Mouse (Mus musculus) myocyte (in vitro differentiated cells): ENCODE data around the gene Sys1. TPM values are rescaled to one million over a fixed set of nuclear protein-coding genes. Genes with fewer than 3 reads are reported as not detected.

ENCODE experiments used
- H3K27me3 ChIP-seq: one replicate; pipeline ENCODE4 v1.6.1; 2011; ENCODE audit not compliant: control insufficient read depth, insufficient read depth, insufficient read length
- H3K36me3 ChIP-seq: one replicate; pipeline ENCODE4 v1.6.1; 2011; ENCODE audit not compliant: control insufficient read depth, insufficient read depth
- H3K4me2 ChIP-seq: one replicate; pipeline ENCODE4 v1.6.1; 2011; ENCODE audit warnings: low read depth, control low read depth
- H3K4me3 ChIP-seq: one replicate; pipeline ENCODE4 v1.5.1; 2011; ENCODE audit warnings: mild to moderate bottlenecking, control low read depth, moderate library complexity
- H3K79me2 ChIP-seq: one replicate; pipeline ENCODE4 v1.6.1; 2011; ENCODE audit not compliant: control insufficient read depth, insufficient read depth
- H3ac ChIP-seq: one replicate; pipeline ENCODE4 v1.6.1; 2011; ENCODE audit not compliant: control insufficient read depth, insufficient read length
- CEBPB ChIP-seq: IDR thresholded peaks from 2 replicates; pipeline ENCODE4 v1.6.1; 2011; ENCODE audit warnings: mild to moderate bottlenecking, moderate library complexity; ENCODE audit not compliant: poor library complexity, insufficient read depth, severe bottlenecking
- E2F4 ChIP-seq: IDR thresholded peaks from one replicate; pipeline ENCODE4 v1.6.1; 2011; ENCODE audit warnings: mild to moderate bottlenecking, control low read depth, moderate library complexity; ENCODE audit not compliant: insufficient read depth
- MAX ChIP-seq: IDR thresholded peaks from one replicate; pipeline ENCODE4 v1.6.1; 2011; ENCODE audit warnings: low read depth, mild to moderate bottlenecking, control low read depth
- MYOD1 ChIP-seq, 3 experiments: IDR thresholded peaks; one replicate each; pipeline ENCODE4 v1.6.1; 2011; ENCODE audit warnings: control low read depth in 2 of 3, low read depth in 2 of 3, mild to moderate bottlenecking in 2 of 3, moderate library complexity in 1 of 3; ENCODE audit not compliant: insufficient read length in 2 of 3, control insufficient read depth in 1 of 3
- MYOG ChIP-seq, 3 experiments: IDR thresholded peaks; one replicate each; pipeline ENCODE4 v1.6.1; 2011; ENCODE audit warnings: control low read depth in 2 of 3, low read depth in 2 of 3, mild to moderate bottlenecking in 2 of 3; ENCODE audit not compliant: insufficient read length in 2 of 3, control insufficient read depth in 1 of 3, insufficient read depth in 1 of 3
- POLR2A ChIP-seq: IDR thresholded peaks from one replicate; pipeline ENCODE4 v1.6.1; 2011; ENCODE audit warnings: low read depth, mild to moderate bottlenecking, control low read depth, moderate library complexity; ENCODE audit not compliant: insufficient read length
- POLR2AphosphoS2 ChIP-seq: IDR thresholded peaks from one replicate; pipeline ENCODE4 v1.6.1; 2011; ENCODE audit warnings: low read depth, control low read depth; ENCODE audit not compliant: insufficient read length
- REST ChIP-seq: IDR thresholded peaks from one replicate; pipeline ENCODE4 v1.6.1; 2011; ENCODE audit warnings: mild to moderate bottlenecking, control low read depth, moderate library complexity; ENCODE audit not compliant: insufficient read depth, insufficient read length
- SRF ChIP-seq: IDR thresholded peaks from one replicate; pipeline ENCODE4 v1.6.1; 2011; ENCODE audit warnings: low read depth; ENCODE audit not compliant: control insufficient read depth, insufficient read length
- TCF12 ChIP-seq: IDR thresholded peaks from one replicate; pipeline ENCODE4 v1.6.1; 2011; ENCODE audit warnings: mild to moderate bottlenecking, control low read depth; ENCODE audit not compliant: poor library complexity, insufficient read depth, severe bottlenecking
- TCF3 ChIP-seq: IDR thresholded peaks from one replicate; pipeline ENCODE4 v1.6.1; 2011; ENCODE audit warnings: low read depth, control low read depth; ENCODE audit not compliant: insufficient read length
- USF1 ChIP-seq: IDR thresholded peaks from one replicate; pipeline ENCODE4 v1.6.1; 2011; ENCODE audit warnings: low read depth, mild to moderate bottlenecking, control low read depth, moderate library complexity
- polyA plus RNA-seq: library from polyadenylated mRNA; unstranded; fragments of >200 nt; fragmentation: generic; extraction: Trizol; gene quantifications from one replicate; pipeline ENCODE4 v1.2.1, GENCODE M21; 2012; ENCODE audit warnings: missing spikeins

The Sys1 gene
- polyA plus RNA-seq, 1 experiment = 47.6 TPM

DNA sequence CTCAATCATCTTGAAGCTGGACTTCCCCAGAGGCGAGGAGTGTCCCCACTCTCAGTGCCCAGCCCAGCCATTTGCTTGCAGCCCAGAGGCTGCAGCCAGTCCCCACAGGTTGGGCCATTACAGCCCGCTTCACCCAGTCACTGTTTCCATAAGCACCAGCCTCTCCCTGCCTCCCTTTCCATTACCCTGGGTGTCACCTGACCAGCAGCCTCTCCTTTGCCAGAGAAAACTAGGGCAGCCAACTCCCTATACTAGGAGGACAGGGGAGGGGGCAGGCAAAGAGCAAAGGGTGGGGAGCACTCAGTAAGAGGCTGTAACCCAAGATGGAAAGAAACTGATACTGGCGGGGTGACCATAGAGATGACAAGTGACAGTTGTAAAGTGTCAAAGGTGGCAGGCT is 19.8 kb upstream of the Sys1 start:
- TF ChIP-seq E2F4 (no peak), USF1 (no peak), MYOG (IDR thresholded peaks at IDR 0.05; ENCODE audit: control insufficient read depth in 1 of 3, insufficient read depth in 1 of 3, insufficient read length in 2 of 3, low read depth in 2 of 3) (no peak), MYOD1 (IDR thresholded peaks at IDR 0.05; ENCODE audit: control insufficient read depth in 1 of 3, insufficient read length in 2 of 3, low read depth in 2 of 3) (no peak), CEBPB (no peak), TCF3 (no peak), MAX (no peak), POLR2AphosphoS2 (no peak), POLR2A (no peak), TCF12 (no peak), SRF (no peak)
- no peaks in the 10 kb centered on the region for H3K36me3 ChIP-seq
- no peaks in the 10 kb centered on the region for H3K27me3 ChIP-seq
- H3K4me2 ChIP-seq = peak overlapping the region; percentile 82
- H3K4me3 ChIP-seq = no peak overlapping the region
- peaks cover 83% of the 10 kb centered on the region for H3K79me2 ChIP-seq
- no peak overlapping the region for H3ac ChIP-seq

DNA sequence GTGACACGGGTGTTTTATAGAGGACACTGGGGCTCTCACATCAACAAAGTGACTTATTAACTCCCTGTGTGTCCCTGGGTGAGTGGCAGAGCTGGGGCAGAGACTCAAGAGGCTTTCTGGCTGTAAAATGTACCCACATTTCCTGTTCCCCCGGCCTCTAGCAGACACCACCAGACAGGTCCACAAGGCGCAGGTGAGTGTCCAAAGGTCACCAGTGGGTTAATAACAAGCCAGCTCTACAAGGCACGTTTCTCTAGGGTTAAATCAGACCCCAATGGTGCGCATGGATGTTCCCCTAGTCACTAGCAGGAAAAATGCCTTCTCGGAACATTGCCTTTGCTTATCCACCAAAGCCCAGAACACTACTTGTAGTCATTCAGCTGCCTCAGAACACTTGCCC is 19.1 kb upstream of the Sys1 start:
- Histone ChIP-seq H3K27me3 (no peaks in the 10 kb centered on the region), H3K36me3 (no peaks in the 10 kb centered on the region), H3ac (no peak overlapping the region), H3K4me2 (peak overlapping the region; percentile 82), H3K79me2 (peaks cover 91% of the 10 kb centered on the region), H3K4me3 (no peak overlapping the region)
- TF ChIP-seq MAX (no peak), POLR2A (no peak), MYOD1 (IDR thresholded peaks at IDR 0.05; ENCODE audit: control insufficient read depth in 1 of 3, insufficient read length in 2 of 3, low read depth in 2 of 3) (no peak), TCF3 (no peak), TCF12 (no peak), REST (no peak), USF1 (no peak), SRF (no peak), CEBPB (no peak), E2F4 (no peak), MYOG (IDR thresholded peaks at IDR 0.05; ENCODE audit: control insufficient read depth in 1 of 3, insufficient read depth in 1 of 3, insufficient read length in 2 of 3, low read depth in 2 of 3) (no peak), POLR2AphosphoS2 (no peak)

DNA sequence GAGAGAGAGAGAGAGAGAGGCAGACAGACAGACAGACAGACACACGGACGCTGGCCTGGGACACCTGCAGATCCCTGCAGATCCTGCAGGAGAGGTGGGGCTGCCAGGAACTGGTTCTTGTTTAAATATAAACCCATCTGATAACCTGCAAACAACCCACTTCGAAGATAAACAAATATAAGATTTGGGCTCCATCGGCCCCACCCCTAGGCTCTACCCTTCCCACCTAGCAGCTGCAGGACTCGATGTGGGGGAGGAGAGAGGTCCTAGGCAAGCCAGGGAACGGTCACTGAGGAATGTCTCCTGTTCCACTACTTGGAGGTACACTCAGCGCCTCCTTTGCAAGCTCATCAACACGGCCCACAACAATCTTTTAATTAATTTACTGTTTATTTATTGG is 18.5 kb upstream of the Sys1 start:
- Histone ChIP-seq H3K36me3 (no peaks in the 10 kb centered on the region), H3K4me2 (peak overlapping the region; percentile 82), H3K27me3 (no peaks in the 10 kb centered on the region), H3ac (no peak overlapping the region), H3K79me2 (peaks cover 92% of the 10 kb centered on the region), H3K4me3 (no peak overlapping the region)
- TF ChIP-seq MAX (no peak), E2F4 (no peak), USF1 (no peak), SRF (no peak), TCF12 (no peak), CEBPB (no peak), POLR2AphosphoS2 (no peak), POLR2A (no peak), MYOD1 (IDR thresholded peaks at IDR 0.05; ENCODE audit: control insufficient read depth in 1 of 3, insufficient read length in 2 of 3, low read depth in 2 of 3) (peak in 1 of 3 experiments; percentile 74), TCF3 (no peak), MYOG (IDR thresholded peaks at IDR 0.05; ENCODE audit: control insufficient read depth in 1 of 3, insufficient read depth in 1 of 3, insufficient read length in 2 of 3, low read depth in 2 of 3) (peak in 1 of 3 experiments; percentile 69), REST (no peak)

DNA sequence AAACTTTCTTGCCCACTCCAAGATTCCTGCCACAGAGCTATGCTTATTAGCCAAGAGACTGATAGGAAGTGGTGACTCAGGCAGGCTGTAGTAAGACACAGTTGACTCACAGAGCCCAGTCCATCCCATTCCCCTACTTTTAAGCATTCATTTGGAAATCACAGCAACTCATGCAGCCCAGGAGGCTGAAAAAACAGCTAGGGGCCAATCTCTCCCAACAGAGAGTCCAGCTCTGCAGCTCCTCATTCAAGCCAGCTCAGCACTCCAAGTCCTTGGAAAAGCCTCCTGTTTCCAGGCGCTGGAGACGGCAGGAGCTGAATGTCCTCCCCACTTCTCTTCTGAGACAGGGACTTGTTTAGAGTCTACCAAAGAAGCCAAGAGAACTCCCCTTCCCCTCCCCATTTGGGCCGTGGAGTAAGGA is 17.8 kb upstream of the Sys1 start:
- no peaks in the 10 kb centered on the region for H3K36me3 ChIP-seq
- H3K79me2 ChIP-seq = peaks cover 85% of the 10 kb centered on the region
- no peak overlapping the region for H3K4me3 ChIP-seq
- no peak overlapping the region for H3ac ChIP-seq
- H3K27me3 ChIP-seq = no peaks in the 10 kb centered on the region
- H3K4me2 ChIP-seq = peak overlapping the region; percentile 82
- TF ChIP-seq REST = no peak
- TF ChIP-seq CEBPB = peak; percentile 42; the same call in 1 of the 2 replicates

DNA sequence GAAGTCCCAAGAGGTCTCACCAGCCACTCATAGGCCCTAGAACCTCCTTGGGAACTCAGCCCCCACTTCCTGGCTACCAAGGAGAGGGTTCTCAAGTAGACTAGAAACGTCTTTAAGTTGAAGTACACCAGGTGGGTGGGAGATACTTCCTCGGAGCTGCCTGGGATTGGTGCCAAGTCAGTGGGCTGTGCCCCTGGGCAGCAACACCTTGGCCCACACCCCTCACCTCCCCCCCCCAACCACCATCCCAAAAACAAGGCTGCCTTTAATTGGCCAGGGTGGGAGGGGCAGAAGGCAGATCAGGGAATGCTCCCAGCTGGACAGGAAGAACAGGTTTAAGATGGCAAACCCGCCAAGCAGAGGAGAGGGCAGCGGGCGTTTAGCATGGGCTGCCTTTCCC is 16.4 kb upstream of the Sys1 start:
- peak overlapping the region; percentile 82 for H3K4me2 ChIP-seq
- TF ChIP-seq REST (no peak), POLR2A (no peak), MAX (no peak), POLR2AphosphoS2 (no peak), USF1 (no peak), SRF (no peak), MYOG (IDR thresholded peaks at IDR 0.05; ENCODE audit: control insufficient read depth in 1 of 3, insufficient read depth in 1 of 3, insufficient read length in 2 of 3, low read depth in 2 of 3) (no peak), E2F4 (no peak), MYOD1 (IDR thresholded peaks at IDR 0.05; ENCODE audit: control insufficient read depth in 1 of 3, insufficient read length in 2 of 3, low read depth in 2 of 3) (no peak), TCF12 (no peak), TCF3 (no peak), CEBPB (no peak)
- peak overlapping the region; percentile 96 for H3K4me3 ChIP-seq

More for the DNA sequence above, 16.4 kb upstream of the Sys1 start:
- Histone ChIP-seq H3K36me3 (no peaks in the 10 kb centered on the region), H3K79me2 (peaks cover 72% of the 10 kb centered on the region), H3K27me3 (no peaks in the 10 kb centered on the region), H3ac (no peak overlapping the region)
